Mouse (Mus musculus) adrenal gland, adult 8-10 months (tissue): ENCODE measurements around the gene Gm44511. TPM values are rescaled to one million over a fixed set of nuclear protein-coding genes. Genes with fewer than 3 reads are reported as not detected.
"Not testable (repeated sequence)": the region's sequence is repeated elsewhere in the genome, so short reads cannot be mapped to it uniquely, and the experiment has no call there.

Experiments used
- DNase-seq: peaks from one replicate; pipeline ENCODE4 v3.0.0; 2022
- total RNA-seq, 4 experiments: library from RNA; stranded (reverse); gene quantifications; 2 replicates each; pipeline ENCODE4 v1.2.4; 2022

Gene Gm44511
- total RNA-seq, 4 experiments from 2014 or later: 0.54 TPM; not detected in 3

GRCm38 (mm10) chr6:128799144-128799895 is 26.8 kb downstream of the Gm44511 start:
- peak; percentile 80 for DNase-seq

DNA sequence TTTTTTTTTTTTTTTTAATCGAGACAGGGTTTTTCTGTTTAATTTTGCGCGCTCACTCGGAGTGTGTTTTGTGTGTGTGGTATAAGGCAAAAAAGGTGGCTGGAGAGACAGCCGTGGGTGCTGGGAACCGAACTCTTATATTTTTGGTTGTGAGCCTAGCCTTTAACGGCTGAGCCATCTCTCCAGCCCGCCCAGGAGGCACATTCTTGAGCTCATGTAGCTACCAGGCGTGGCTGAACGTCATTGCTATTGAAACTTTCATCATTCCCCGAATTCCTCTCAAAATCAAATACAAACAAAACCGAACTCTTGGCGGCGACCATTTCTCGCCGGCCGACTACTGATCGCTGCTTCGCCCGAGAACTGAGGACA is 27.4 kb downstream of the Gm44511 start:
- peak; percentile 70 for DNase-seq

DNA sequence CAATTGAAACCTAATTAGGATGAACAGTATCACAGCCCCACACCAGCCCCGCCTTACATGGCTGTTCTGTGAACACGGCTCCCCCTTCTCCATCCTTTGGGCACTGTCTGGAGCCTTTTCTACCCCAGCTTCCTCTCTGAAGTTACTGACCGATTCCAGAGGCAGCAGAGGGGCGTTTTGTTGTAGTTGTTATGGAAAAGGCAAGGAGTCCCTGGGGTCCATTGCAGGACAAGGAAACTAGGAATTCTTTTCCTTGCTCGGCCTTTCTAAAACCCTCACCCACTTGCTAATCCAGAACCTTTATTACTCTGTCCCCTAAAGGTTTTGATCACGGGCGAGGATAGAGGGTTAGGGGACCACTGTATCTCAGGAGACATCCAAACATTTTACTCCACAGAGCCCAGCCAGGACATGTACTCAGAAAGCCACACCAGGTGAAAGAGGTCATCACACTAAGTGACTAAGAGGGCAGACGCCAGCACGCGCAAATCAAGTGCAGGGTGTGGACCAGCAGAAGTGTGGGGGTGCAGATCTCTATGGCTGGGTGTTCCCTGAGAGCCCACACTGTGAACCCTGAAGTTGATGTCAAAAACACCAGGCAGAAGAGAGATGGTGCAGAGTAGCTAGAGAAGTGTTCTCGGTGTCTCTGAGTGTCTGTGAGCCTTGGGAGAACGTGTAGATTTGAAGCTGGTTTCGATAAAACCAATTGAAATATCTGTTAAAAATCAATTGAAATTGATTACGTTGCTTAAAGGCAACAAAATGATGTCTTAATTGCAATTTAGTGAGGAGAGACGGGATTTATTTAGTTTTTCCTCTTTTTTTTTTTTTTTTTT is 28.0 kb downstream of the Gm44511 start:
- DNase-seq: no peak

DNA sequence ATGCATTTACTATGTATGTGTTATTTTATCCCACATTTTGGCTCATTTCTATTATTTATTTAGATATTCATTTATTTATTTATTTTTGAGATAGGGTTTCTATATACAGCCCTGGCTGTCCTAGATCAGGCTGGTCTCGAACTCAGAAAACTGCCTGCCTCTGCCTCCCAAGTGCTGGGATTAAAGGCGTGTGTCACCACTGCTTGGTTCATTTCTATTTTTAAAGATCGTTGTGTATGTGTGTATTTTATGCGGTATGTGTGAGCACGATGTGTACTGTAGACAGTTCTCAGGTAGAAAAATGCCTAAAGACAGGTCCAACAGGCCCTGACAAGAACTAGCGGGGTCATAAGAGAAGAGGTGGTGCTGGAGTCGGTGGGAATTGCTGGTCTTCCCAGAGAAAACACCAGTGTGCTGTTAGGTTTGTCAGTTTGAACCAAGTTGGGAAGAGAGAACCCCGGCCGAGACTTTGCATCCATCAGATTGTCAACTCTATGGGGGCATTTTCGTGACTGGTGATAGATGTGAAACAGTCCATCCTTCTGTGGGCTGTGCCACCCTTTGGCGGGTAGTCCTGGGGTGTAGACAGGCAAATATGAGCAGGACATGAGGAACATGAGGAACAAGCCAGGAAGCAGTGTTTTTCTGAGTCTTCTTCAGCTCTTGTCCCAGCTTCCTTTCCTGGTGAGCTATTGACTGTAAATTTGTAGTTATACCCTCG is 28.8 kb downstream of the Gm44511 start:
- DNase-seq: no peak

DNA sequence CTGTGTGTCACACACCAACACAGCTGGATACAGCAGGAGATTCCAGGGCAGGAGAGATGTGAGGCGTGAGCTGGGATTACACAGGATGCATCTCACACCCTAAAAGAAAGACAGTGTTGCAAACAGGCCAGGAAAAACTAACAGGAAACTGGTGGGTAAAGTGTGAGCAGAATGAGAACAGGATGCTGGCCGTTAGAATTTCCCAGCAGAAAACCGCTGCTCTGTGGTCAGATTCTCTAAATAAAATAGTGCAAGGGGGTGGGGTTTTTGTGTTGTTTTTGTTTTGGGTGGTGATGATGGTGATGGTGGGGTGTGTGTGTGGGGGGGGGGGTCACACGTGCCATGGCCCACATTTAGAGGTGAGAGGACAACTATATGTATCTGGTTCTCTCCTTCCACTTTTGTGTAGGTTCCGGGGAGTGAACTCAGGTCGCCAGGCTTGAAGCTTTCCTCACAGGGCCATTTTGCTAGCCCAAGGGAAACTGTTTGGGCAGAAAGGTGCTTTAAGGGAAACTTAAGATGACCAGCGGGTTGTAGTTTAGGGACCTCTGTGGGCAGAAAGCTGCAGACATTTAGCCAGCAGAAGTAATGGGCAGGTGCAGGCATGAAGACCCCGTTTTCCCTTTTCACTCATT is 29.7 kb downstream of the Gm44511 start:
- DNase-seq: no peak

DNA sequence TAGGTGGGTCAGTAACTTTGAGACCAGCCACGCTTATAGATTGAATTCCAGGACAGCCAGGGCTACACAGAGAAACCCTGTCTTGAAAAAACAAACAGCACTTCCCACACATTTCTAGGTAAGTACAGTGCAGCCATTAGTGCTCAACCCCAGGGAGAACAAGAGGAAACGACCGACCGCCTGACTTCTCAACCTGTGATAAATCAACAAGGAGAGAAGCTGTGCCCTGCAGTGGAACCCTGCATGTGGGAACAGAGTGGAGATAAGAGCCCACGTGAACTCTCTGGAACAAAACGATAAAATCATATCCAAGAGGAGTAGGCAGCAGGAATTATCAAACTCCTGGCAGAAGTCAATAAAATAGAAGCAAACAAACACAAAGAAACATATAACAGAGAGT is 32.4 kb downstream of the Gm44511 start:
- DNase-seq: no peak

- not testable (repeated sequence) for DNase-seq
These were observed 35.6 kb downstream of the Gm44511 start for GRCm38 (mm10) chr6:128790491-128790994.

DNA sequence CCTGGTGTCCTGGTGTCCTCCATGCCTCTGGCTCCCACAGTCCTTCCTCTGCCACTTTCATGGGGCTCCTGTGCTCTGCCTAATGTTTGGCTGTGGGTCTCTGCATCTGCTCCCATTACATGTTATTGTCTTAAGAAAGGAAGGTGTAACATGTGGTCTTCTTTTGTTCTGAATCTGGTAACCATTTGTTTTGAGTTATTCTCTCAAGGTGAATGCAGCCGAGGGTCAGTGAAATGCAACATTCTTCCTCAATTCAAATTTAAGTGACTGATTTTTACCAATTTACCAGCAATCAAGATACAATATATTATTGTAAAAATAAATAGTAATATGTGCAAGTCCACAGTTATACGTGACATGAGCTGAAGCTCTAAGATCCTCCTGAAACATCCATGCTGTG is 37.0 kb downstream of the Gm44511 start, which contains the start of gene Klrb1c:
Gene Klrb1c (minus strand): TSS at position 101 of the 400 bp plus-strand sequence.
- no peak for DNase-seq

- DNase-seq: no peak
These were observed 37.6 kb downstream of the Gm44511 start for GRCm38 (mm10) chr6:128788517-128788916.

DNA sequence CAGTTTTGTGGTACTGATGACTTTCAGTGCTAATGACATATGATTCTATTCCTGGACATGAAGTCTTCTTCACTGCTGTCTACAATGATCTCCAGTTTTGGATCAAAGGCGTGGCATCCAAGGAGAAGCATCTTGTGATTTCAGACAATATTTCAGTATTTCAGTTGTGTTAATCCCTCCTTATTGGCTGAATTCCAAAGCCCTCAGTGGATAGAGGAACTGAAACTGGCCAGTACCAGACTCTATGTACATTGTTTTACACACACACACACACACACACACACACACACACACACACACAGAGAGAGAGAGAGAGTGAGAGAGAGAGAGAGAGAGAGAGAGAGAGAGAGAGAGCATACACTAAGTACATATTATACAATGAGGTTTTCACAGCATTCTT is 39.7 kb downstream of the Gm44511 start:
- DNase-seq: not testable (repeated sequence)

- DNase-seq: no peak
These were observed 56.4 kb downstream of the Gm44511 start for GRCm38 (mm10) chr6:128769481-128770253.

DNA sequence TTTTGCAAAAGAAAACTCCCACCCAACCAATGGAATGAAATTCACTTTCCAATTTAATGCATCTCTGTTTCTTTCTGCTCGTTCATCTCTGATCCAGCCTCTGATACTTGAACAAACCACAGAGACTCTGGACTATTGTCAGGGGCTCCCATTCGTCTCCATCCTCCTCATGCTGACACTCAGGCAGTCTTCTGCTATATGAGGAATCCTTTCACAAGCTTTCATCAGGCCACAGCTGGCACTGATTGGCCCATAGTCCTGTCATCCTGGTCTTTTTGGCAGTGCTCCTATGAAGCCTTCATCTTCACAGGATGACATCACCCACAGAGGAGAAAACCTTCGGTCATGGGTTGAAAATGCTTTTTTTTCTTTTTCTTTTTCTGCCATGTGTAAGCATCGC is 58.1 kb downstream of the Gm44511 start:
- DNase-seq: no peak

GRCm38 (mm10) chr6:128766486-128767254 is 59.4 kb downstream of the Gm44511 start:
- DNase-seq: not testable (repeated sequence)

GRCm38 (mm10) chr6:128765211-128765610 is 60.9 kb downstream of the Gm44511 start:
- DNase-seq: no peak

GRCm38 (mm10) chr6:128764598-128764997 is 61.5 kb downstream of the Gm44511 start:
- DNase-seq: no peak

GRCm38 (mm10) chr6:128763736-128764523 is 62.2 kb downstream of the Gm44511 start:
- DNase-seq: peak; percentile 98

- not testable (repeated sequence) for DNase-seq
These were observed 63.0 kb downstream of the Gm44511 start for GRCm38 (mm10) chr6:128762892-128763670.

DNA sequence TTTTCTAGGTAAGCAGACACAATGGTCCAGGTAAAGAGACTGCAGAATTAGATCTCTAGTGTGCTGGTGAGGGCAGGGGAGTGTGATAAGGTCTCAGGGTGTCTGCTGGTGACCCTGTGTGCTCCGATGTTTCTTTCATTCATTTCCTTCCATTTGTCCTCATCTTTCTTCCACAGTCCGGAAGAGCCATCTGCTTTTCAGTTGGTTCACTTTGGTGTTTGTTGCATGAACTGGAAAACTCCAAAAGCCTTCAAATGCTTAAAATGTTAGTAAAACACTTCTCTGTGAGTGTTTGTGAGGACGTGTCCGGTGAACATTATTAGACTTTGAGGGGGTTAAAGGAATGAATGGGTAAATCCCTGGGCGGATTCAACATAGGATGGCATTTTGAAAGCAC is 65.0 kb downstream of the Gm44511 start:
- DNase-seq: no peak
